Mouse (Mus musculus) heart, embryonic 16.5 days (tissue): ENCODE data around the gene Sprr1a. TPM values are rescaled to one million over a fixed set of nuclear protein-coding genes. Genes with fewer than 3 reads are reported as not detected.
"Not testable (repeated sequence)": the region's sequence is repeated elsewhere in the genome, so short reads cannot be mapped to it uniquely, and the experiment has no call there.

ENCODE experiments used
- ATAC-seq: fragments of 200-750 bp; cut with Nextera tagmentation; replicated peaks from 2 replicates; pipeline ENCODE4 v1.8.0; 2017; ENCODE audit warnings: moderate number of reproducible peaks; ENCODE audit not compliant: insufficient read depth, low FRiP score; ENCODE audit errors: extremely low read depth
- H3K27ac ChIP-seq: fragments of 300-500 bp; sonication (generic); 2 replicates; pipeline ENCODE4 v1.5.1; 2014; ENCODE audit warnings: mild to moderate bottlenecking, low read length, control low read depth, moderate library complexity
- H3K27me3 ChIP-seq: fragments of 300-500 bp; sonication (generic); 2 replicates; pipeline ENCODE4 v1.6.1; 2014; ENCODE audit warnings: low read length, mixed read lengths; ENCODE audit not compliant: control insufficient read depth, insufficient read depth
- H3K36me3 ChIP-seq: fragments of 300-500 bp; sonication (generic); 2 replicates; pipeline ENCODE4 v1.6.1; 2014; ENCODE audit not compliant: control insufficient read depth, insufficient read depth
- H3K4me1 ChIP-seq: fragments of 300-500 bp; sonication (generic); 2 replicates; pipeline ENCODE4 v1.6.1; 2014; ENCODE audit warnings: low read length, mixed read lengths; ENCODE audit not compliant: control insufficient read depth, insufficient read depth
- H3K4me2 ChIP-seq: fragments of 300-500 bp; sonication (generic); 2 replicates; pipeline ENCODE4 v1.6.1; 2014; ENCODE audit warnings: low read depth, mild to moderate bottlenecking, control low read depth, low read length
- H3K4me3 ChIP-seq: fragments of 300-500 bp; sonication (generic); 2 replicates; pipeline ENCODE4 v1.5.1; 2014; ENCODE audit warnings: mild to moderate bottlenecking, control low read depth, low read length
- H3K9ac ChIP-seq: fragments of 300-500 bp; sonication (generic); 2 replicates; pipeline ENCODE4 v1.6.1; 2014; ENCODE audit warnings: low read length, control low read depth
- H3K9me3 ChIP-seq: fragments of 300-500 bp; sonication (generic); replicated peaks from 2 replicates; pipeline ENCODE4 v1.6.1; 2016; ENCODE audit warnings: low read length; ENCODE audit not compliant: control insufficient read depth
- WGBS: fragments of 180-500 bp; shearing (Covaris S2); extraction: QIAGEN DNeasy Blood & Tissue Kit; methylation state at CpG from one replicate; pipeline ENCODE4 v1.1.7; 2014; 5-methylcytosine and 5-hydroxymethylcytosine counted together
- polyA plus RNA-seq: library from polyadenylated mRNA; unstranded; fragments of >200 nt; fragmentation: Nextera tagmentation; extraction: Ambion mirVana; gene quantifications from 2 replicates; pipeline ENCODE4 v1.2.1, GENCODE M21; 2015

The Sprr1a gene
- polyA plus RNA-seq = 1.2 and 1.6 TPM in 2 replicates

GRCm38 (mm10) chr3:92485863-92486262, at the start of gene Sprr1a:
TSS of gene Sprr1a (minus strand) at chr3:92485895.
- H3K9me3 ChIP-seq = no peaks in the 10 kb centered on the region
- no peak within 1 kb of the TSS for H3K4me3 ChIP-seq
- no peak within 1 kb of the TSS for H3K9ac ChIP-seq
- no peak for ATAC-seq
- H3K4me1 ChIP-seq = no peaks in the 10 kb centered on the region
- H3K36me3 ChIP-seq = no peaks in the 10 kb centered on the region
- no peak within 1 kb of the TSS for H3K4me2 ChIP-seq
- H3K27me3 ChIP-seq = no peaks in the 10 kb centered on the region
- H3K27ac ChIP-seq = no peak within 1 kb of the TSS

GRCm38 (mm10) chr3:92534411-92534810, 48.7 kb upstream of the Sprr1a start, which contains the start of gene 2310046K23Rik:
TSS of gene 2310046K23Rik (minus strand) at chr3:92534511.
- Histone ChIP-seq H3K9me3 (no peaks in the 10 kb centered on the region), H3K36me3 (no peaks in the 10 kb centered on the region), H3K4me3 (no peak within 1 kb of the TSS), H3K9ac (no peak within 1 kb of the TSS), H3K4me2 (no peak within 1 kb of the TSS), H3K4me1 (no peaks in the 10 kb centered on the region), H3K27me3 (no peaks in the 10 kb centered on the region), H3K27ac (no peak within 1 kb of the TSS)
- 78% methylated on average over 3 of the region's 3 CpGs for WGBS
- no peak for ATAC-seq

GRCm38 (mm10) chr3:92512325-92512724, 26.6 kb upstream of the Sprr1a start:
- H3K4me2 ChIP-seq = no peak overlapping the region
- no peak overlapping the region for H3K9ac ChIP-seq
- H3K27me3 ChIP-seq = no peaks in the 10 kb centered on the region
- H3K4me3 ChIP-seq = no peak overlapping the region
- no peaks in the 10 kb centered on the region for H3K4me1 ChIP-seq
- no peaks in the 10 kb centered on the region for H3K36me3 ChIP-seq
- no peaks in the 10 kb centered on the region for H3K9me3 ChIP-seq
- no peak for ATAC-seq
- no peak overlapping the region for H3K27ac ChIP-seq

GRCm38 (mm10) chr3:92510786-92511185, 25.1 kb upstream of the Sprr1a start:
- no peak for ATAC-seq
- Histone ChIP-seq H3K36me3 (no peaks in the 10 kb centered on the region), H3K27ac (no peak overlapping the region), H3K9ac (no peak overlapping the region), H3K4me3 (no peak overlapping the region), H3K4me1 (no peaks in the 10 kb centered on the region), H3K4me2 (no peak overlapping the region), H3K9me3 (no peaks in the 10 kb centered on the region), H3K27me3 (no peaks in the 10 kb centered on the region)

- no peak overlapping the region for H3K4me2 ChIP-seq
- no peak for ATAC-seq
- H3K36me3 ChIP-seq = no peaks in the 10 kb centered on the region
- no peaks in the 10 kb centered on the region for H3K27me3 ChIP-seq
- no peak overlapping the region for H3K4me3 ChIP-seq
- no peaks in the 10 kb centered on the region for H3K4me1 ChIP-seq
- H3K9me3 ChIP-seq = no peaks in the 10 kb centered on the region
- H3K27ac ChIP-seq = no peak overlapping the region
- WGBS = 67% methylated on average over 1 of the region's 1 CpGs
- H3K9ac ChIP-seq = no peak overlapping the region
These were observed 22.5 kb upstream of the Sprr1a start for GRCm38 (mm10) chr3:92508185-92508584.

- H3K27me3 ChIP-seq = no peaks in the 10 kb centered on the region
- no peak overlapping the region for H3K9ac ChIP-seq
- H3K4me3 ChIP-seq = no peak overlapping the region
- no peaks in the 10 kb centered on the region for H3K9me3 ChIP-seq
- no peaks in the 10 kb centered on the region for H3K36me3 ChIP-seq
- H3K4me2 ChIP-seq = no peak overlapping the region
- no peak overlapping the region for H3K27ac ChIP-seq
- ATAC-seq = no peak
- H3K4me1 ChIP-seq = no peaks in the 10 kb centered on the region
These were observed 17.8 kb upstream of the Sprr1a start for GRCm38 (mm10) chr3:92503528-92503927.

- 76% methylated on average over 1 of the region's 1 CpGs for WGBS
- Histone ChIP-seq H3K36me3 (no peaks in the 10 kb centered on the region), H3K4me1 (no peaks in the 10 kb centered on the region), H3K4me2 (no peak within 1 kb of the TSS), H3K9me3 (no peaks in the 10 kb centered on the region), H3K27me3 (no peaks in the 10 kb centered on the region), H3K9ac (no peak within 1 kb of the TSS), H3K4me3 (no peak within 1 kb of the TSS), H3K27ac (no peak within 1 kb of the TSS)
- no peak for ATAC-seq
These were observed 14.7 kb upstream of the Sprr1a start, which contains the start of gene Sprr4 for GRCm38 (mm10) chr3:92500393-92500792. TSS of gene Sprr4 (minus strand) at chr3:92500493.

GRCm38 (mm10) chr3:92490262-92490661, 4.6 kb upstream of the Sprr1a start:
- not testable (repeated sequence) for H3K4me3 ChIP-seq

GRCm38 (mm10) chr3:92486307-92486706, 612 bp upstream of the Sprr1a start:
- Histone ChIP-seq H3K27ac (no peak overlapping the region), H3K4me3 (no peak overlapping the region), H3K36me3 (no peaks in the 10 kb centered on the region), H3K9me3 (no peaks in the 10 kb centered on the region), H3K4me2 (no peak overlapping the region), H3K9ac (no peak overlapping the region), H3K27me3 (no peaks in the 10 kb centered on the region), H3K4me1 (no peaks in the 10 kb centered on the region)
- no peak for ATAC-seq
- WGBS = 28% methylated on average over 1 of the region's 1 CpGs

More at GRCm38 (mm10) chr3:92490262-92490661, 4.6 kb upstream of the Sprr1a start:
- H3K27me3 ChIP-seq, H3K27ac ChIP-seq, H3K36me3 ChIP-seq, ATAC-seq, H3K9ac ChIP-seq, H3K4me1 ChIP-seq, H3K4me2 ChIP-seq, H3K9me3 ChIP-seq: not testable (repeated sequence)

- not testable (repeated sequence) for H3K27me3 ChIP-seq, H3K4me2 ChIP-seq, H3K4me1 ChIP-seq, H3K27ac ChIP-seq, ATAC-seq, H3K36me3 ChIP-seq, H3K9me3 ChIP-seq, H3K9ac ChIP-seq, H3K4me3 ChIP-seq
These were observed 4.4 kb downstream of the Sprr1a start for GRCm38 (mm10) chr3:92481249-92481648.
